Mouse (Mus musculus) forelimb bud, embryonic 11.5 days (tissue): ENCODE results near the gene Pard3b.

Experiments
- DNase-seq: peaks from one replicate; pipeline ENCODE4 v3.0.0-alpha.2; 2012; ENCODE audit warnings: low read depth, low spot score

The Pard3b gene

GRCm38 (mm10) chr1:61638347-61639111 is at the start of gene Pard3b:
Gene Pard3b, plus strand, starts transcription at chr1:61638824.
- peak; percentile 31 for DNase-seq

GRCm38 (mm10) chr1:61616176-61616575 is 22.4 kb upstream of the Pard3b start:
- no peak for DNase-seq

GRCm38 (mm10) chr1:61620651-61621050 is 18.0 kb upstream of the Pard3b start:
- no peak for DNase-seq

GRCm38 (mm10) chr1:61629857-61630256 is 8.8 kb upstream of the Pard3b start:
- no peak for DNase-seq

- peak; percentile 14 for DNase-seq
Measured at GRCm38 (mm10) chr1:61639114-61640093, 780 bp downstream of the Pard3b start.

- no peak for DNase-seq
Measured at GRCm38 (mm10) chr1:61641880-61642279, 3.3 kb downstream of the Pard3b start.

- DNase-seq = no peak
Measured at GRCm38 (mm10) chr1:61645062-61645461, 6.4 kb downstream of the Pard3b start.

GRCm38 (mm10) chr1:61649964-61650363 is 11.3 kb downstream of the Pard3b start:
- no peak for DNase-seq

GRCm38 (mm10) chr1:61651454-61652271 is 13.0 kb downstream of the Pard3b start:
- DNase-seq = peak; percentile 47

- no peak for DNase-seq
Measured at GRCm38 (mm10) chr1:61657760-61658159, 19.1 kb downstream of the Pard3b start.

- DNase-seq = no peak
Measured at GRCm38 (mm10) chr1:61659931-61660330, 21.3 kb downstream of the Pard3b start.

GRCm38 (mm10) chr1:61685221-61685814 is 46.7 kb downstream of the Pard3b start:
- DNase-seq = no peak

- DNase-seq = no peak
Measured at GRCm38 (mm10) chr1:61685921-61686320, 47.3 kb downstream of the Pard3b start.

- no peak for DNase-seq
Measured at GRCm38 (mm10) chr1:61688301-61688700, 49.7 kb downstream of the Pard3b start.

- peak; percentile 57 for DNase-seq
Measured at GRCm38 (mm10) chr1:61698462-61699218, 60.0 kb downstream of the Pard3b start.

GRCm38 (mm10) chr1:61709812-61710211 is 71.2 kb downstream of the Pard3b start:
- no peak for DNase-seq

GRCm38 (mm10) chr1:61711523-61711922 is 72.9 kb downstream of the Pard3b start:
- no peak for DNase-seq

GRCm38 (mm10) chr1:61729654-61730053 is 91.0 kb downstream of the Pard3b start:
- no peak for DNase-seq

GRCm38 (mm10) chr1:61736550-61736949 is 97.9 kb downstream of the Pard3b start:
- no peak for DNase-seq

GRCm38 (mm10) chr1:61742831-61743230 is 104.2 kb downstream of the Pard3b start:
- DNase-seq = no peak
